ENCODE assay signal across 8 mouse cellular contexts in genomic region chr19:60889101-60889713, GRCm38 (mm10). TPM values are rescaled to one million over a fixed set of nuclear protein-coding genes. Genes with fewer than 3 reads are reported as not detected.
DNase-seq lines count a peak whose midpoint lies in the region; ATAC-seq and TF ChIP-seq lines count a peak whose summit lies in the region.

No protein-coding gene starts in this region.

- 14% methylated on average over 17 of the region's 17 CpGs for WGBS in heart, postnatal 0 days
- 7% methylated on average over 17 of the region's 17 CpGs for WGBS in lung, embryonic 15.5 days

- no peaks in the 10 kb centered on the region for H3K4me1 ChIP-seq in ES-Bruce4 (ENCODE audit: control insufficient read depth, insufficient read depth, low read length)
- no peaks in the 10 kb centered on the region for H3K4me1 ChIP-seq in bone marrow macrophage, adult 2 months (ENCODE audit: control insufficient read depth, insufficient read depth, low read length)
- H3K4me1 ChIP-seq in heart, postnatal 0 days (ENCODE audit: control insufficient read depth, insufficient read depth), result peaks cover 17% of the 10 kb centered on the region
- H3K4me1 ChIP-seq in lung, embryonic 15.5 days, result peaks cover 26% of the 10 kb centered on the region

- peak overlapping the region; percentile 76 for H3K9ac ChIP-seq in ES-Bruce4 (ENCODE audit: low read depth, poor library complexity, severe bottlenecking)
- H3K9ac ChIP-seq in heart, postnatal 0 days (replicated peaks; ENCODE audit: low read depth, low read length), result peak overlapping the region; percentile 81
- H3K9ac ChIP-seq in lung, embryonic 15.5 days, result peak overlapping the region; percentile 72

- no peaks in the 10 kb centered on the region for H3K9me3 ChIP-seq in ES-Bruce4 (replicated peaks; ENCODE audit: control insufficient read depth, insufficient read depth, low read length, poor library complexity, severe bottlenecking)
- H3K9me3 ChIP-seq in heart, postnatal 0 days (replicated peaks; ENCODE audit: control insufficient read depth, low read length), result no peaks in the 10 kb centered on the region
- no peaks in the 10 kb centered on the region for H3K9me3 ChIP-seq in lung, embryonic 15.5 days

- H3K4me2 ChIP-seq in heart, postnatal 0 days (ENCODE audit: low read depth, low read length), result peak overlapping the region; percentile 78
- peak overlapping the region; percentile 75 for H3K4me2 ChIP-seq in lung, embryonic 15.5 days

- no peak for TF ChIP-seq POLR2A in ES-Bruce4 (IDR thresholded peaks at IDR 0.05; ENCODE audit: insufficient read depth, low read length)
- TF ChIP-seq POLR2A in bone marrow macrophage, adult 2 months (IDR thresholded peaks at IDR 0.05; ENCODE audit: borderline replicate concordance, low read depth, low read length), result no peak

- peak overlapping the region; percentile 49 for H3K4me3 ChIP-seq in ES-Bruce4 (ENCODE audit: low read depth, low read length)
- H3K4me3 ChIP-seq in bone marrow macrophage, adult 2 months (ENCODE audit: insufficient read depth, low read length), result peak overlapping the region; percentile 77
- H3K4me3 ChIP-seq in heart, postnatal 0 days (ENCODE audit: low read depth, low read length), result peak overlapping the region; percentile 85
- peak overlapping the region; percentile 72 for H3K4me3 ChIP-seq in lung, embryonic 15.5 days

- DNase-seq in heart, postnatal 0 days (ENCODE audit: low spot score), result peak; percentile 75
- peak; percentile 87 to 90 for DNase-seq in kidney, postnatal 36 days
- peak; percentile 49 for DNase-seq in ovary, postnatal 36 days (ENCODE audit: low spot score)
- peak; percentile 30 for DNase-seq in urinary bladder, postnatal 25 days (ENCODE audit: low spot score)

- no peak for TF ChIP-seq EP300 in ES-Bruce4 (IDR thresholded peaks at IDR 0.05; ENCODE audit: insufficient read depth, low read depth, low read length)
- TF ChIP-seq EP300 in heart, postnatal 0 days (IDR thresholded peaks at IDR 0.05; ENCODE audit: low read depth), result 0 out of 2 replicates have a peak, but pooled peaks have one; percentile 39

- H3K27ac ChIP-seq in ES-Bruce4 (ENCODE audit: insufficient read depth, low read length), result peak overlapping the region; percentile 88
- H3K27ac ChIP-seq in bone marrow macrophage, adult 2 months (ENCODE audit: insufficient read depth, low read depth, low read length), result no peak overlapping the region
- peak overlapping the region; percentile 97 for H3K27ac ChIP-seq in heart, postnatal 0 days (ENCODE audit: low read depth)
- peak overlapping the region; percentile 96 for H3K27ac ChIP-seq in lung, embryonic 15.5 days

- TF ChIP-seq CTCF in ES-Bruce4 (IDR thresholded peaks at IDR 0.05; ENCODE audit: low read depth, low read length), result peak; percentile 70
- TF ChIP-seq CTCF in bone marrow macrophage, adult 2 months (IDR thresholded peaks at IDR 0.05; ENCODE audit: low read depth, low read length), result no peak
- TF ChIP-seq CTCF in heart, postnatal 0 days (IDR thresholded peaks at IDR 0.05; ENCODE audit: low read depth), result no peak

- peak; percentile 18; the same call in 1 of the 2 replicates for ATAC-seq in erythroid progenitor cell, adult 5-6 weeks (replicated peaks; ENCODE audit: low FRiP score, poor library complexity, severe bottlenecking)
- ATAC-seq in heart, postnatal 0 days (ENCODE audit: insufficient read depth, low read depth), result peak; percentile 25
- ATAC-seq in lung, embryonic 15.5 days (ENCODE audit: borderline replicate concordance, extremely low read depth, low FRiP score, low TSS enrichment), result peak; percentile 20; the same call in 1 of the 2 replicates

- no peaks in the 10 kb centered on the region for H3K27me3 ChIP-seq in ES-Bruce4 (ENCODE audit: control insufficient read depth, insufficient read depth, low read length, poor library complexity, severe bottlenecking)
- no peaks in the 10 kb centered on the region for H3K27me3 ChIP-seq in heart, postnatal 0 days (ENCODE audit: control insufficient read depth, insufficient read depth, low read length)
- no peaks in the 10 kb centered on the region for H3K27me3 ChIP-seq in lung, embryonic 15.5 days

- no peaks in the 10 kb centered on the region for H3K36me3 ChIP-seq in ES-Bruce4 (ENCODE audit: control insufficient read depth, insufficient read depth, low read length, poor library complexity, severe bottlenecking)
- H3K36me3 ChIP-seq in heart, postnatal 0 days (replicated peaks; ENCODE audit: control insufficient read depth, insufficient read depth, low read length), result no peaks in the 10 kb centered on the region
- H3K36me3 ChIP-seq in lung, embryonic 15.5 days, result no peaks in the 10 kb centered on the region

RNA-seq across cellular contexts. Expression of gene Grk5, which starts 0.3 kb away (rescaled TPM):
- polyA plus RNA-seq in ES-Bruce4 (2011; ENCODE audit: insufficient read depth, insufficient read length, low read depth, missing spikeins), result 1.2 and 1.3 TPM in 2 replicates
- polyA plus RNA-seq in bone marrow macrophage, adult 2 months (2012; ENCODE audit: insufficient read depth, insufficient read length, missing spikeins), result 9.4 and 11.2 TPM in 2 replicates
- 2.2 and 2.5 TPM in 2 replicates for total RNA-seq in erythroid progenitor cell, adult 5-6 weeks (2015; ENCODE audit: low replicate concordance)
- 8.0 and 11.1 TPM in 2 replicates for total RNA-seq in erythroid progenitor cell, adult 5-6 weeks (2017; ENCODE audit: low replicate concordance)
- total RNA-seq in heart, postnatal 0 days (2014; rRNA removed; ENCODE audit: low replicate concordance), result 12.8 and 14.6 TPM in 2 replicates
- polyA plus RNA-seq in heart, postnatal 0 days (2015; fragmentation: Nextera tagmentation; extraction: Ambion mirVana), result 2.6 and 2.9 TPM in 2 replicates
- polyA plus RNA-seq in lung, embryonic 15.5 days (2015; fragmentation: Nextera tagmentation; extraction: Ambion mirVana), result 3.2 and 4.2 TPM in 2 replicates

RNA-seq across cellular contexts. Expression of gene Prdx3, which starts 14.9 kb away (rescaled TPM):
- 47.7 and 48.4 TPM in 2 replicates for polyA plus RNA-seq in ES-Bruce4 (2011; ENCODE audit: insufficient read depth, insufficient read length, low read depth, missing spikeins)
- polyA plus RNA-seq in bone marrow macrophage, adult 2 months (2012; ENCODE audit: insufficient read depth, insufficient read length, missing spikeins), result 50.0 and 52.5 TPM in 2 replicates
- 158 and 178 TPM in 2 replicates for total RNA-seq in erythroid progenitor cell, adult 5-6 weeks (2015; ENCODE audit: low replicate concordance)
- 104 and 105 TPM in 2 replicates for total RNA-seq in erythroid progenitor cell, adult 5-6 weeks (2017; ENCODE audit: low replicate concordance)
- 275 and 312 TPM in 2 replicates for total RNA-seq in heart, postnatal 0 days (2014; rRNA removed; ENCODE audit: low replicate concordance)
- polyA plus RNA-seq in heart, postnatal 0 days (2015; fragmentation: Nextera tagmentation; extraction: Ambion mirVana), result 303 and 307 TPM in 2 replicates
- polyA plus RNA-seq in lung, embryonic 15.5 days (2015; fragmentation: Nextera tagmentation; extraction: Ambion mirVana), result 114 and 116 TPM in 2 replicates

RNA-seq across cellular contexts. Expression of gene Sfxn4, which starts 27.9 kb away (rescaled TPM):
- polyA plus RNA-seq in ES-Bruce4 (2011; ENCODE audit: insufficient read depth, insufficient read length, low read depth, missing spikeins), result 1.8 and 2.8 TPM in 2 replicates
- polyA plus RNA-seq in bone marrow macrophage, adult 2 months (2012; ENCODE audit: insufficient read depth, insufficient read length, missing spikeins), result 6.2 and 9.2 TPM in 2 replicates
- total RNA-seq in erythroid progenitor cell, adult 5-6 weeks (2015; ENCODE audit: low replicate concordance), result 2.9 TPM in 1 of 2 replicates, not detected in the other
- 3.0 TPM in 1 of 2 replicates, not detected in the other for total RNA-seq in erythroid progenitor cell, adult 5-6 weeks (2017; ENCODE audit: low replicate concordance)
- total RNA-seq in heart, postnatal 0 days (2014; rRNA removed; ENCODE audit: low replicate concordance), result 6.3 and 6.6 TPM in 2 replicates
- 7.7 and 9.1 TPM in 2 replicates for polyA plus RNA-seq in heart, postnatal 0 days (2015; fragmentation: Nextera tagmentation; extraction: Ambion mirVana)
- 6.4 and 7.1 TPM in 2 replicates for polyA plus RNA-seq in lung, embryonic 15.5 days (2015; fragmentation: Nextera tagmentation; extraction: Ambion mirVana)

Comparison
In these comparisons a context has a peak if more than half of its experiments do, and no peak if none do; other contexts are left out.
1. DNase-seq: peak in every context shown above with its lines; median percentile 88 in kidney, postnatal 36 days; 75 in heart, postnatal 0 days; 49 in ovary, postnatal 36 days; 30 in urinary bladder, postnatal 25 days.